Mouse (Mus musculus) stomach, embryonic 15.5 days (tissue): ENCODE measurements around the gene Zdhhc14. TPM values are rescaled to one million over a fixed set of nuclear protein-coding genes. Genes with fewer than 3 reads are reported as not detected.

ENCODE experiments used
- ATAC-seq: fragments of 200-750 bp; cut with Nextera tagmentation; 2 replicates; pipeline ENCODE4 v1.8.0; 2017; ENCODE audit warnings: low read depth, moderate number of reproducible peaks, moderate TSS enrichment; ENCODE audit not compliant: insufficient read depth, low FRiP score
- H3K27ac ChIP-seq: fragments of 300-500 bp; sonication (generic); 2 replicates; pipeline ENCODE4 v1.5.1; 2015; ENCODE audit warnings: mild to moderate bottlenecking, inconsistent platforms
- H3K27me3 ChIP-seq: fragments of 300-500 bp; sonication (generic); replicated peaks from 2 replicates; pipeline ENCODE4 v1.6.1; 2015; ENCODE audit warnings: inconsistent platforms
- H3K36me3 ChIP-seq: fragments of 300-500 bp; sonication (generic); 2 replicates; pipeline ENCODE4 v1.6.1; 2015; ENCODE audit warnings: inconsistent platforms
- H3K4me1 ChIP-seq: fragments of 300-500 bp; sonication (generic); 2 replicates; pipeline ENCODE4 v1.6.1; 2015; ENCODE audit warnings: inconsistent platforms
- H3K4me2 ChIP-seq: fragments of 300-500 bp; sonication (generic); 2 replicates; pipeline ENCODE4 v1.6.1; 2015; ENCODE audit warnings: mild to moderate bottlenecking, inconsistent platforms
- H3K4me3 ChIP-seq: fragments of 300-500 bp; sonication (generic); replicated peaks from 2 replicates; pipeline ENCODE4 v1.5.1; 2015; ENCODE audit warnings: inconsistent platforms
- H3K9ac ChIP-seq: fragments of 300-500 bp; sonication (generic); 2 replicates; pipeline ENCODE4 v1.6.1; 2015; ENCODE audit warnings: inconsistent platforms
- H3K9me3 ChIP-seq: fragments of 300-500 bp; sonication (generic); 2 replicates; pipeline ENCODE4 v1.6.1; 2016; ENCODE audit warnings: inconsistent platforms
- WGBS: fragments of 180-500 bp; shearing (Covaris S2); methylation state at CpG from one replicate; pipeline ENCODE4 v1.1.7; 2015; 5-methylcytosine and 5-hydroxymethylcytosine counted together
- polyA plus RNA-seq: library from polyadenylated mRNA; unstranded; fragments of >200 nt; fragmentation: Nextera tagmentation; extraction: Ambion mirVana; gene quantifications from 2 replicates; pipeline ENCODE4 v1.2.1, GENCODE M21; 2015

The Zdhhc14 gene
- polyA plus RNA-seq, 1 experiment from 2014 or later, result 4.2 TPM

DNA sequence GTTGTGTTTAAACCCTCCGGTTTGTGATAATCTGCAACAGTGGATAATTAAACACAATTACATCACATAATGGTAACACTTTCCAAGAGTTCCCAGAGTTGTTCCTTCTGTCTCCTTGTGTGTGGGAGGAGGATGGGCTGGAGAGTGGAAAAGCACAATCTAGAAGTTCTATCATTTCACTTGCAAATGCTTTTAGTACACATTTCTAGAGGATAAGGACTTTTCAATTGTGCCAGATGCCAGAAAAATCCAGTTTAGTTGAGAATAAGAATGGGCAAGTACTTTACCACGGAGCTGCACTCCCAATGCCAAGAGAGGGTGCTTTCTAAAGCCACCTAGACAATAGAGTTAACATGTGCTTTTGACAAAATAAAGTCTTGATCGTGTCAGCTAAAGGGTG lies 2.0 kb upstream of the Zdhhc14 start:
- no peaks in the 10 kb centered on the region for H3K9me3 ChIP-seq
- 79% methylated on average over 3 of the region's 3 CpGs for WGBS

DNA sequence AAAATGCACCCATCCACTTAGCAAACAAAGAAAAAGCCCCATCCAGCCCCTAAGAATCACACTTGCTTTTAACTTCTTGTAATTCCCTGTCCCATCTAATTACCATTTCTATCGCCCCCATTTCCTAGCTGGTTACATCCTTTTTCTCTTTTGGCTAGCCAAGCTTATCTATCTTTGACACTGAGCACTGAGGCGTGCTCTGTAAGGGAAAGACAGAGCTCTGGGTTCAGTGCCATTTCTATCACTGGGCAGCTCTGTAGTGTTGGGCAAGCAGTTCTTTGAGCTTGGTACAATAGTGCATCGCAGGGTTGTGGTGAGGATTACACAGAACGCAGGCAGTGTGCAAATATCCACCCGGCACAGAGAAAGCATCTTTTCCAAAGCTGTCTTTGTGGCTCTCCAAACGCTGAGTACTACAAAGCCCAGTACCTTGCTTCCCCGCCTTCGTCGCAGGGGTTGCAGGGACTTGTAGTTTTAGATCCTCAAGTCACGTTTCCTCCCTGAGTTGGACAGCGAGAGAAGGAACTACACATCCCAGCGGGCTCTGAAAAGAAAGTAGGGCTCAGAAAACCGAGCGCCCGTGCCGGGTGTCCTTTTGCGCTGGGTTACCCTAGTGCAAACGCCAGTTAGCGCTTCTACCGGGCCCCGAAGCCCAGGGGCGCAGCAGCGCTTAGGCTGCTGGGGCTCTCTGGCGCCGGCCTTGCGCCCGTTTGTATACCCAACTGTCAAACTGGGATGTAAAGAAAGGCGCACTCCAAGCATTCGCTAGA lies 1.1 kb upstream of the Zdhhc14 start:
- 1% methylated on average over 29 of the region's 29 CpGs for WGBS
- peak; percentile 86 for ATAC-seq
- Histone ChIP-seq H3K27me3 (peaks cover 7% of the 10 kb centered on the region; the same call in 1 of the 2 replicates), H3K4me3 (peak overlapping the region; percentile 81), H3K9me3 (no peaks in the 10 kb centered on the region), H3K9ac (peak overlapping the region; percentile 82), H3K27ac (peak overlapping the region; percentile 93), H3K36me3 (no peaks in the 10 kb centered on the region), H3K4me2 (peak overlapping the region; percentile 100), H3K4me1 (peaks cover 15% of the 10 kb centered on the region)

More for the DNA sequence above, 2.0 kb upstream of the Zdhhc14 start:
- H3K4me3 ChIP-seq, result no peak overlapping the region
- no peaks in the 10 kb centered on the region for H3K36me3 ChIP-seq
- H3K27ac ChIP-seq, result no peak overlapping the region
- ATAC-seq, result no peak
- peaks cover 15% of the 10 kb centered on the region for H3K4me1 ChIP-seq
- no peak overlapping the region for H3K9ac ChIP-seq
- no peak overlapping the region for H3K4me2 ChIP-seq
- peaks cover 7% of the 10 kb centered on the region; the same call in 1 of the 2 replicates for H3K27me3 ChIP-seq

DNA sequence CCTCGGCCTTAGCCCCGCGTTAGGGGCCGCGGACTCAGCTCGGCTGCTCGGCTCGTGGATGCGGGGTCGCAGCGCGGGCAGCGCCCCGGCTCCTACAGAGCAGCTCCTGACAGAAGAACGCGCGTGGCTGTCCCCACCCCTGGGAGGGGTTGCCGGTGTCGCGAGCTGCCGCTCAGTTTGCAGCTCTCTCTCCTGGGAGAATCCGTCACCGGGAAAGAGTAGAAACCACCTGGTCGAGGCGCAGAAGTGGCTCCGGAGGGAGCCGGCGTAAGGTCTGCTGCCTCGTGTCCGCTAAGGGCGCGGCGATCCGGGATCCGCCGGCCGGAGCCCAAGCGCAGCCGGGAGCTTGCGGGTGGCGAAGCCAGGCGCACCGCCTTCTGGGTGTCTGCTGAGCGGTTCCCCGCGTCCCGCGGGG lies 396 bp downstream of the Zdhhc14 start:
- H3K27ac ChIP-seq, result peak overlapping the region; percentile 93
- peak overlapping the region; percentile 82 for H3K9ac ChIP-seq
- peaks cover 7% of the 10 kb centered on the region; the same call in 1 of the 2 replicates for H3K27me3 ChIP-seq
- WGBS, result 0% methylated on average over 47 of the region's 48 CpGs
- peaks cover 15% of the 10 kb centered on the region for H3K4me1 ChIP-seq
- H3K36me3 ChIP-seq, result no peaks in the 10 kb centered on the region
- peak overlapping the region; percentile 100 for H3K4me2 ChIP-seq
- peak overlapping the region; percentile 81 for H3K4me3 ChIP-seq
- peak; percentile 56 for ATAC-seq
- no peaks in the 10 kb centered on the region for H3K9me3 ChIP-seq

DNA sequence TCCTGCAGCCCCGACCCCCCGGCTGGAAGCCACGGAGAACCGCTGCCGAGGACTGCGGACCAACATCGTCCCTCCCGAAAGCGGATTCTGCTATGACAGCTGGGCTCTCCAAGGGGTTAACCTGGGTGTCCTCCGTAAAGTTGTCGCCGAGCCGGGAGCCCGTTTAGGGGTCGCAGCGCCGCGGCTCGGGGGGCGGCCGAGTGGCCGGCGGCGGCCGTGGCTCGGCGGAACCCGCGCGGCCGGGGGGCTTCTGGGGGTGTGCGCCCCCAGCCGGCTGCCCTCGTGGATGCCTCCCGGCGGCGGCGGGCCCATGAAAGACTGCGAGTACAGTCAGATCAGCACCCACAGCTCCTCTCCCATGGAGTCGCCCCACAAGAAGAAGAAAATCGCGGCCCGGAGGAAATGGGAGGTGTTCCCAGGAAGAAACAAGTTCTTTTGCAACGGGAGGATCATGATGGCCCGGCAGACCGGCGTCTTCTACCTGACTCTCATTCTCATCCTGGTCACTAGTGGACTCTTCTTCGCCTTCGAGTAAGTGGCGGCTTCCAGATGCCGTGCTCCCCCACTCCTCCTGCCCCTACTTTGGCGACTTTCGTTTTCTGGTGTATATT lies 909 bp downstream of the Zdhhc14 start:
- H3K4me2 ChIP-seq, result peak overlapping the region; percentile 100
- 2% methylated on average over 52 of the region's 53 CpGs for WGBS
- peak overlapping the region; percentile 93 for H3K27ac ChIP-seq
- peak overlapping the region; percentile 81 for H3K4me3 ChIP-seq
- no peaks in the 10 kb centered on the region for H3K9me3 ChIP-seq
- H3K36me3 ChIP-seq, result no peaks in the 10 kb centered on the region
- H3K4me1 ChIP-seq, result peaks cover 12% of the 10 kb centered on the region
- peak overlapping the region; percentile 82 for H3K9ac ChIP-seq
- peaks cover 7% of the 10 kb centered on the region; the same call in 1 of the 2 replicates for H3K27me3 ChIP-seq
- ATAC-seq, result no peak

DNA sequence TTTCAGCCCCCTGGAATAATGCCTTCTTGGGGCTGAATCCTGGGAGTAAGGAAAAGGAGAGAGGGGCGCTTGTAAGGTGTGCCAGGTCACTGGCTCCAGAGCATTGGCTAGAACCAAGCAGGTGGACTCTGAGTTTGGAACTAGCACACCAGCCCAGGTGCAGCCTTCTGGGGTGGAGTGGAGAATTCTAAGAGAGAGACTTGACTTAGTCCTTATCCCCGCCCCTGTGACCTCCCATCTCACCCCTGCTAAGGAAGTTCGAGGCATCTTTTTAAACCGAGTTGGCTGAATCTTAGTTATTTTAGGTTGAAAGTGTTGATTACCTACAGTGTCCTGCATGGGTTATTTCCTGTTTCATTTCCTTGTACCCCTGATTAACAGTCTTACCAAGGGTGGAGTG lies 1.5 kb downstream of the Zdhhc14 start:
- ATAC-seq, result no peak
- WGBS, result 23% methylated on average over 4 of the region's 4 CpGs
- Histone ChIP-seq H3K9ac (no peak overlapping the region), H3K4me3 (peak overlapping the region; percentile 81), H3K27me3 (peaks cover 7% of the 10 kb centered on the region; the same call in 1 of the 2 replicates), H3K4me2 (peak overlapping the region; percentile 100), H3K4me1 (peaks cover 9% of the 10 kb centered on the region), H3K36me3 (no peaks in the 10 kb centered on the region), H3K9me3 (no peaks in the 10 kb centered on the region), H3K27ac (no peak overlapping the region)

DNA sequence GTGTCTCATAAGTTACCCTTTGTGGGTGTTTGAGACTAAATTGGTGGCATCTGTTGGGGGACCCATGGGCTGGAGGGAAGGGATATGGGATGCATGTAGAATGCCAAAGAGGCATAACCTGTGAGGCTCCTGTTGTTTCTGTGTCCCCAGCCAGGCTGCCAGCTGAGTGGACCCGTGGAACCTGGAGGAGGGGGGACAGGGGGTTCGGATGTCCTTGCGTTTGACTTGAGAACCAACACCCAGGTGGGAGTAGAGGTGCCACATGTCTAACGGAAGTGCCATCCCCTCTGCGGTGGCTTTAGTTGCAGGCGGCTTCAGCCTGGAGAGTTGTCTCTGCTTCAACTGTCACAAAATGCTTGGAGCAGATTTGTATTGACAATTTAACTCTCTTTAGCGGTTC lies 2.5 kb downstream of the Zdhhc14 start:
- Histone ChIP-seq H3K9ac (no peak overlapping the region), H3K36me3 (no peaks in the 10 kb centered on the region), H3K9me3 (no peaks in the 10 kb centered on the region), H3K27ac (no peak overlapping the region), H3K4me1 (peaks cover 9% of the 10 kb centered on the region), H3K4me3 (0 out of 2 replicates have a peak overlapping the region, but pooled peaks have one; percentile 81), H3K27me3 (peaks cover 7% of the 10 kb centered on the region; the same call in 1 of the 2 replicates), H3K4me2 (peak overlapping the region; percentile 100)
- 84% methylated on average over 7 of the region's 7 CpGs for WGBS
- no peak for ATAC-seq

DNA sequence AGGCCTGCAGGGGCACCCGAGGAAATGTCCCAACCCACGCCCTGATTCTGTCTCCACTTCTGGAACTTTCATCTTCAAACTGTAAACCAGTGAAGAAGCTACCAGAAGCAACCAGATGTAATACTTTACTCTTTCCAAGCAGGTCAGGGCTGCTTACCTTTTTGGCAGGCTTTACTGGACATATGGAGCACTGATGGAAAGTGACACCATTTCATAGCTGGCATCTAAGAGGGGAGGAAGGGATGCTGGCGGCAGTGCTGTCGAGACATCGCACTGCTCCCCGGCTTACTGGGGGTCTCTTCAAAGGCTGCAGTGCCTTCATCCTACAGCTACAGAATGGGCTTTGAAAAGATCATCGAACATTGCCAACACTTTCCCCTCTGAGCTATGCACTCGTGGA lies 5.3 kb downstream of the Zdhhc14 start:
- Histone ChIP-seq H3K36me3 (no peaks in the 10 kb centered on the region), H3K9ac (no peak overlapping the region), H3K9me3 (no peaks in the 10 kb centered on the region), H3K27ac (no peak overlapping the region), H3K4me3 (no peak overlapping the region), H3K4me2 (no peak overlapping the region), H3K27me3 (peaks cover 7% of the 10 kb centered on the region; the same call in 1 of the 2 replicates), H3K4me1 (peaks cover 9% of the 10 kb centered on the region)
- no peak for ATAC-seq
- 77% methylated on average over 8 of the region's 8 CpGs for WGBS

DNA sequence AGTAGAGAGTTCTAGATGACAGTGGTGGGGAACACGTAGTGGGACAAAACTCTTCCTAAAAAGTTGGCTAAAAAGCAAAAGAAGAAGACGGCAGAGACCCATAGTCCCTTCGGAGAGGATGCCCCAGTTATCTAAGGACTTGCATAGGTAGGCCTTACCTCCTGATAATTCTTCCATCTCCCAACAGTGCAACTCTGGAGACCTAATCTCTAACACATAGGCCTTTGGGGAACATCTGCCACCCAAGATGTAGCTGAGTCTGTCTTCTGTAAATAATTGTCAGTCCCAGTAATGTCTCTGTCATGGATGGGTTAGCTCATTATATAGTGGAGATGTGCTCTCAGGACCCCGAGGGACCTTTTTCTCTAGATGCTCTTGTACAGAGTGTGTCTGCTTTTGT lies 6.6 kb downstream of the Zdhhc14 start:
- no peaks in the 10 kb centered on the region for H3K36me3 ChIP-seq
- H3K27me3 ChIP-seq, result peaks cover 7% of the 10 kb centered on the region; the same call in 1 of the 2 replicates
- H3K4me2 ChIP-seq, result no peak overlapping the region
- H3K4me3 ChIP-seq, result no peak overlapping the region
- H3K4me1 ChIP-seq, result peaks cover 2% of the 10 kb centered on the region; the same call in 1 of the 2 replicates
- WGBS, result 89% methylated on average over 4 of the region's 4 CpGs
- H3K9me3 ChIP-seq, result no peaks in the 10 kb centered on the region
- H3K27ac ChIP-seq, result no peak overlapping the region
- H3K9ac ChIP-seq, result no peak overlapping the region
- no peak for ATAC-seq

DNA sequence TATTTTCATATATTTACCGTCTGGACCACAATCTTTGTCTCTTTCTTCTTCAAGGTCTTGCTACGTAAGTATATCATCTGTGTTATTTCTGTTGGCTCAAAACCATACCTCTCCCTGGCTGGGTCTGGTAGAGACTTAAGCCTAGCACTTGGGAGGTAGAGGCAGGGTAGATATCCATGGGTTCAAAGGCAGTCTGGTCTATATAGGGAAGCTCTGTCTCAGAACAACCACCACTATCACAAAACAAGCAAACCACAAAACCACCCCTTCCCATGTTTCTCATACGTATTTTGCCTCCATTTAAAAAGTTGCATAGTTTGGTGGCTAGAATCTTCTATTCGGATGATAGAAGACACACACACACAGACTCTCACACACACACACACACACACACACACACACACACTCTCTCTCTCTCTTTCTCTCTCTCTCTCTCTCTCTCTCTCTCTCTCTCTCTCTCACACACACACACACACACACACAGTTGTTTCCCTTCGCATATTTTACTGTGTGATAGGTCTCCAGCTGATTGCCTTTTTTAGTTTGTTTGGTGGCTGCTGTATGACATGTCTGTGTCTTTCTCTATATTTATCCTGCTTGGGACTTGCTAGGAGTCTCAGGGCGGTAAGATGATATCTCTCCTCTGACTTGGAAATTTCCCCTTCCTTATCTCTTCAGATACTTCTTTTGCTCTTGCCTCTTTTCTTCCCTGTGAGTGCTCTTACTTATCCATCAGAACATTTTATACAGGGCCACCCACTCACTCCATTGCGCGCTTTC lies 11.8 kb downstream of the Zdhhc14 start:
- Histone ChIP-seq H3K36me3 (no peaks in the 10 kb centered on the region), H3K4me3 (no peak overlapping the region), H3K9ac (no peak overlapping the region), H3K4me1 (no peaks in the 10 kb centered on the region), H3K27me3 (no peaks in the 10 kb centered on the region), H3K9me3 (no peaks in the 10 kb centered on the region), H3K4me2 (no peak overlapping the region), H3K27ac (no peak overlapping the region)
- no peak for ATAC-seq
- WGBS, result 79% methylated on average over 8 of the region's 8 CpGs

DNA sequence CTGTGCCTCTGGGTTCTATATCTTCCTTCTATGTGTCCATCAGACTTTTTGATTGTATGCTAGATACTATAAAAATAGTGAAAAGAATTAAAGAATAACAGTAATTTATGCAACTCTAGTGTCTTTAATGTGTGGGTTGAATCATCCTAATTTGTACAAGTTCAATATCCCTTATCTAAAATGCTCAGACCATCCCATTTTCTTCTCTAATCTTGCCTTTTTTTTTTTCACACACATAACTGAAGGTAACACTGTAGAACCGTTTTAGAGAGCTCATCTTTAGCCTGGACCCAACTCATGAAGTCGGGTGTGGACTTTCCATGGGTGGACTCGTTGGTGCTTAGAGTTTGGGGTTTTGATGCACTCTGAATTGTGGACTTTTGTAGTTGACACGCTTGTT lies 12.6 kb downstream of the Zdhhc14 start:
- H3K9ac ChIP-seq, result no peak overlapping the region
- no peaks in the 10 kb centered on the region for H3K9me3 ChIP-seq
- WGBS, result 80% methylated on average over 4 of the region's 4 CpGs
- no peaks in the 10 kb centered on the region for H3K36me3 ChIP-seq
- H3K27ac ChIP-seq, result no peak overlapping the region
- no peak for ATAC-seq
- no peaks in the 10 kb centered on the region for H3K4me1 ChIP-seq
- no peaks in the 10 kb centered on the region for H3K27me3 ChIP-seq
- no peak overlapping the region for H3K4me2 ChIP-seq
- no peak overlapping the region for H3K4me3 ChIP-seq

DNA sequence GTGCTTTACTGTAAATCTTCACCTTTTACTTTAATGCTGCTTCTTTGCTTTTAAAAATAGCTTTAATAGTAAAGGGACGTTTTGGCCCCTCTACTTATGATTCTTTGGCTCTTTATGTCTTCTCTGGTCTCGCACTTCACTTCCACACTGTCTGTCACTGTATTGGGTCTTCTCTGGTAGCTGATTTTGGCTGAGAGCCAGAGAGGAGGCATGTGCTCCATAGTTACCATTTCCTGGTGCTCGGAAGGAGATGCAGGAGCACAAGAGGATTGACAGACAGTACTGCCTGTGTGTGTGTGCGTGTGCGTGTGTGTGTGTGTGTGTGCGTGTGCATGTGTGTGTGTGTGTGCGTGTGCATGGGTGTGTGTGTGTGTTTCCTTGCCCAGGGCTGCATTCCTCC lies 14.2 kb downstream of the Zdhhc14 start:
- Histone ChIP-seq H3K36me3 (no peaks in the 10 kb centered on the region), H3K9ac (no peak overlapping the region), H3K4me2 (no peak overlapping the region), H3K4me3 (no peak overlapping the region), H3K27me3 (no peaks in the 10 kb centered on the region), H3K27ac (no peak overlapping the region), H3K4me1 (no peaks in the 10 kb centered on the region), H3K9me3 (no peaks in the 10 kb centered on the region)
- no peak for ATAC-seq
- WGBS, result 45% methylated on average over 7 of the region's 7 CpGs
